Mouse (Mus musculus) layer of hippocampus, postnatal 10 days (tissue): Measurements from ENCODE around the gene B4galnt4. TPM values are rescaled to one million over a fixed set of nuclear protein-coding genes. Genes with fewer than 3 reads are reported as not detected.

Experiments used
- DNase-seq, 2 experiments: peaks; one replicate each; pipeline ENCODE4 v3.0.0; 2021; ENCODE audit warnings: low spot score in 2 of 2
- total RNA-seq, 2 experiments: library from RNA; stranded (reverse); gene quantifications; 2 replicates each; pipeline ENCODE4 v1.2.3; 2021

The B4galnt4 gene
- total RNA-seq, 2 experiments from 2014 or later, result 103 to 123 TPM

GRCm38 (mm10) chr7:141117636-141118035 lies 56.7 kb downstream of the B4galnt4 start, which contains the start of gene Ano9:
Ano9 (minus strand) TSS chr7:141117806.
- no peak for DNase-seq

GRCm38 (mm10) chr7:141119487-141119886 lies 58.6 kb downstream of the B4galnt4 start:
- DNase-seq, result no peak

GRCm38 (mm10) chr7:141120605-141121004 lies 59.7 kb downstream of the B4galnt4 start:
- no peak for DNase-seq

- DNase-seq, result no peak
Observed at GRCm38 (mm10) chr7:141121051-141121531, 60.2 kb downstream of the B4galnt4 start.

Other genes starting within 250 kb of the B4galnt4 start
- gene Zfp941, start 238.9 kb upstream of the B4galnt4 start, total RNA-seq, result 1 to 10 TPM; 8.5 to 9.3 TPM
- gene Urah, start 226.1 kb upstream of the B4galnt4 start, total RNA-seq, result 1 to 10 TPM in 1 of 2 experiments, not detected in 1; 1.2 TPM
- not detected for gene Scgb1c1, start 215.6 kb upstream of the B4galnt4 start, total RNA-seq
- not detected for gene Odf3, start 213.3 kb upstream of the B4galnt4 start, total RNA-seq
- gene Gm45785, start 204.8 kb upstream of the B4galnt4 start, total RNA-seq, result under 1 TPM; 0.40 to 0.73 TPM
- 100 to 1,000 TPM in 1 of 2 experiments, 10 to 100 TPM in 1; 91.1 to 106 TPM for gene Ric8a, start 204.1 kb upstream of the B4galnt4 start, total RNA-seq
- 10 to 100 TPM; 27.2 to 28.1 TPM for gene Bet1l, start 203.5 kb upstream of the B4galnt4 start, total RNA-seq
- 100 to 1,000 TPM; 151 to 155 TPM for gene Psmd13, start 179.1 kb upstream of the B4galnt4 start, total RNA-seq
- 10 to 100 TPM; 46.0 to 48.6 TPM for gene Sirt3, start 178.8 kb upstream of the B4galnt4 start, total RNA-seq
- gene Cox8b, start 160.7 kb upstream of the B4galnt4 start, total RNA-seq, result not detected
- gene Nlrp6, start 140.2 kb upstream of the B4galnt4 start, total RNA-seq, result under 1 TPM; 0.27 to 0.53 TPM
- 1 to 10 TPM; 4.2 to 5.0 TPM for gene Pgghg, start 119.7 kb upstream of the B4galnt4 start, total RNA-seq
- gene Ifitm5, start 110.8 kb upstream of the B4galnt4 start, total RNA-seq, result not detected
- not detected for gene Gm45717, start 105.2 kb upstream of the B4galnt4 start, total RNA-seq
- gene Ifitm2, start 105.1 kb upstream of the B4galnt4 start, total RNA-seq, result 10 to 100 TPM; 20.3 to 27.0 TPM
- gene Ifitm1, start 93.9 kb upstream of the B4galnt4 start, total RNA-seq, result 1 to 10 TPM; 3.6 to 5.5 TPM
- 10 to 100 TPM; 13.0 TPM for gene Ifitm3, start 50.3 kb upstream of the B4galnt4 start, total RNA-seq
- not detected for gene Ifitm6, start 43.2 kb upstream of the B4galnt4 start, total RNA-seq
- gene Gm17387, start 32.0 kb upstream of the B4galnt4 start, total RNA-seq, result not detected
- not detected for gene Pkp3, start 17.1 kb downstream of the B4galnt4 start, total RNA-seq
- 1 to 10 TPM; 2.1 to 2.5 TPM for gene Sigirr, start 39.5 kb downstream of the B4galnt4 start, total RNA-seq
- gene Ano9, start 56.7 kb downstream of the B4galnt4 start, total RNA-seq, result not detected
- gene Ptdss2, start 61.3 kb downstream of the B4galnt4 start, total RNA-seq, result 10 to 100 TPM; 47.9 to 68.4 TPM
- gene Rnh1, start 111.8 kb downstream of the B4galnt4 start, total RNA-seq, result 10 to 100 TPM; 29.7 to 32.4 TPM
- 100 to 1,000 TPM; 210 to 243 TPM for gene Hras, start 132.9 kb downstream of the B4galnt4 start, total RNA-seq
- gene Lrrc56, start 133.1 kb downstream of the B4galnt4 start, total RNA-seq, result 1 to 10 TPM; 5.0 to 5.8 TPM
- not detected for gene Lmntd2, start 153.0 kb downstream of the B4galnt4 start, total RNA-seq
- 1 to 10 TPM; 1.6 to 1.7 TPM for gene Rassf7, start 154.8 kb downstream of the B4galnt4 start, total RNA-seq
- gene Phrf1, start 167.7 kb downstream of the B4galnt4 start, total RNA-seq, result 10 to 100 TPM; 71.6 to 72.7 TPM
- under 1 TPM; 0.29 to 0.64 TPM for gene Irf7, start 205.4 kb downstream of the B4galnt4 start, total RNA-seq
- gene Cdhr5, start 215.7 kb downstream of the B4galnt4 start, total RNA-seq, result not detected
- under 1 TPM in 1 of 2 experiments, not detected in 1; 0.76 TPM for gene Sct, start 218.0 kb downstream of the B4galnt4 start, total RNA-seq
- gene Drd4, start 230.9 kb downstream of the B4galnt4 start, total RNA-seq, result under 1 TPM; 0.45 to 0.55 TPM